Mouse (Mus musculus) liver, postnatal 0 days (tissue): ENCODE measurements around the gene Slit2.

Experiments
- CTCF ChIP-seq: sonication (generic); IDR thresholded peaks from 2 replicates; pipeline ENCODE4 v1.5.1; 2016; ENCODE audit warnings: antibody characterized with exemption, low read depth
- EP300 ChIP-seq: IDR thresholded peaks from 2 replicates; pipeline ENCODE4 v1.6.1; 2016; ENCODE audit warnings: antibody characterized with exemption, low read depth, mild to moderate bottlenecking

DNA sequence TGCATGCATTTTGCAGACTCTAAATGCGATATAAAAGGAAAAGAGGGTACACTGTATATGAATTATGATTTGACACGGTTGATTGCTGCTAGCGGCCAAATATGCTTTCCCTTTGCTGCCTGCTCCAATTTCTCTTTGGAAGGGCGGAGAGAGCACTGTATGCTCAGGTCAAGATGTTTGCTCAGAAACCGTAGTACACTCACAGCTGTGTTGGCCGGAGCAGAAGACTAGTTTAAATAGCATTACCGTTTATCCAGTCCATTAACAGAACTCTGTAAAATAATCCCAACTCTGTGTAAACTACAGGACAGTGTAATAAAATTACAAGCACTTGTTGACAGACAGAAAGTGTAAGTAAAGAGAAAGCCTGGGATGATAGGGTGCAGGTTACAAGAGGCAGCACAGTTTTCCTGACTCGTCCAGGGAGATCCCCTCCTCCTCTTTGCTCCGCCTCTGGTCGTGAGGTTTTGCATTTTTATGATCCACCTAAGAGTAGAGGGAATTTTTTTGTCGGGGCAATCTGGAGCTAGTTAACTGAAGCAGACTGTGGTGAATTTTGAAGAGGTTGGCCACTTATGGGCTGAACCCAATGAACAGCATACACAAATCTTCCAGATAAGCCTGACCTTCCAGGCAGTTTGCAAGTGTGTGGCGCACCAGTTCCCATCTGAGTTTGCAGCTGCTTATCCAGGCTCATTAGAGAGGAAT lies 20.9 kb downstream of the Slit2 start:
- TF ChIP-seq CTCF (no peak), EP300 (no peak)
